Mouse (Mus musculus) cerebellum, postnatal 36 days (tissue): ENCODE measurements around the gene Prpf19.

Experiments
- DNase-seq, 2 experiments: peaks; one replicate each; pipeline ENCODE4 v3.0.0; 2021 to 2022; ENCODE audit warnings: mixed read lengths in 2 of 2

Prpf19 gene

DNA sequence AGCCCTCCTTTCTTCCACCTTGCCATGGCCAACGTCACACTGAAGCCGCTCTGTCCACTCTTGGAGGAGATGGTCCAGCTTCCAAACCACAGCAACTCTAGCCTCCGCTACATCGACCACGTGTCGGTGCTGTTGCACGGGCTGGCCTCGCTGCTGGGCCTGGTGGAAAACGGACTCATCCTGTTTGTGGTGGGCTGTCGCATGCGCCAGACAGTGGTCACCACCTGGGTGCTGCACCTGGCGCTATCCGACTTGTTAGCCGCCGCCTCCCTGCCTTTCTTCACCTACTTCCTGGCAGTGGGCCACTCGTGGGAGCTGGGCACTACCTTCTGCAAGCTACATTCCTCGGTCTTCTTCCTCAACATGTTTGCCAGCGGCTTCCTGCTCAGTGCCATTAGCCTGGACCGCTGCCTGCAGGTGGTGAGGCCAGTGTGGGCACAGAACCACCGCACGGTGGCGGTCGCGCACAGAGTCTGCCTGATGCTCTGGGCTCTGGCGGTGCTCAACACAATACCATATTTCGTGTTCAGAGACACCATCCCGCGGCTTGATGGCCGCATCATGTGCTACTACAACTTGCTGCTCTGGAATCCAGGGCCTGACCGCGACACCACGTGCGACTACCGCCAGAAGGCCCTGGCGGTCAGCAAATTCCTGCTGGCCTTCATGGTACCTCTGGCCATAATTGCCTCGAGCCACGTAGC lies 45.2 kb downstream of the Prpf19 start:
- peak; percentile 86 to 89 for DNase-seq

DNA sequence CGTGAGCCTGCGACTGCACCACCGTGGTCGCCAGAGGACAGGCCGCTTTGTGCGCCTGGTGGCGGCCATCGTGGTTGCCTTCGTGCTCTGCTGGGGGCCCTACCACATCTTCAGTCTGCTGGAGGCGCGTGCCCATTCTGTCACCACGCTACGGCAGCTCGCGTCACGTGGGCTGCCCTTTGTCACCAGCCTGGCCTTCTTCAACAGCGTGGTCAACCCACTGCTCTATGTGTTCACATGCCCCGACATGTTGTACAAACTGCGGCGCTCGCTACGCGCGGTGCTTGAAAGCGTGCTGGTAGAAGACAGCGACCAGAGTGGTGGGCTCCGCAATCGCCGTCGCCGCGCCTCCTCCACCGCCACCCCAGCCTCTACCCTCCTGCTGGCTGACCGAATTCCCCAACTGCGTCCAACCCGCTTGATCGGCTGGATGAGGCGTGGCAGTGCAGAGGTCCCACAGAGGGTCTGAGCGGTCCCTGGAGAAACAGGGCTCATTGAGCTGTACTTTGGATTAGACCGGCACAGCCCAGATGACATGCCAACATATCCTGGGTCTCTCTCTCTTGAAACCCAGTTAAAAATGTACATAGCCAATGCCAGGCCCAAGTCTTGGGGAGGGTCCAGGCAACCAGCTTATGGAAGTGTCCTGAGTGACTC lies 45.9 kb downstream of the Prpf19 start:
- peak in 1 of 2 experiments; percentile 31 for DNase-seq

DNA sequence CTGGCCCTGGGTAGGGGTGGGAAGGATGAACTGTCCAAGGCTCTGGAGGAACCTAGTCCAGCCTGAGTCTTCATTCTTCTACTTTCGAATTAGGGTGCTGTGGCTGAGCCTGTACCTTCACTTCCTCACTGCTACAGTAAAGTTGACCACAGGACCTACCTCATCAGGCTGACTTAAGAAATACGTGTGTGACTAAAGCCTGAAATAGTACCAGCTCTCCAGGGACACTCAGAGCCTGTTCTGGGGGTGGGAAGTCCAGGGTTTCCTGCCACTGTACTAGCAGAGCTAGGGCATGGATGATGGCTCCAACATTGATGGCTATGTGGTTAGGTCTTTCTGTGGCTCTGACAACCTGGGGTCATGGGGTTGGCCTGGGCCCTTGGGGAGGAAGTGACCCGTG lies 48.9 kb downstream of the Prpf19 start:
- DNase-seq: no peak

DNA sequence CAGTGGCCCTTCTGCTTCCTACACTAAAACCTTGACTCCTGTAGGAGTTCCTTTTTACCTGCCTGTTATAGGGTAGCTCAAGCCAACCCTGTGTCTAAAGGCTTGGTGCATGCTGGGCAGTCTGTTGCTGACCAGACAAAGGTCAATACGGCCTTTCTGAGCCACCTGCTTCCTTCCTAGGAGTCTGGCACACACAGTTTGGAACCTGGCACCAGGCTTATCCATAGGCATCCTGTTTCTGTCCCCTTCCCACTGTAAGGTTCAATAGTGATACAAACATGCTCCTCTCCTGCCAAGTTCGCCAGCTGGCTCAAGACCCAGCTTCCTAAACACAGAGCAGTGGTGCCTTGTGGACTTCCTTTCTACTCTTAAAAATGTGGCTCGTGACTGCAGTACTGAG lies 51.5 kb downstream of the Prpf19 start:
- DNase-seq: no peak

DNA sequence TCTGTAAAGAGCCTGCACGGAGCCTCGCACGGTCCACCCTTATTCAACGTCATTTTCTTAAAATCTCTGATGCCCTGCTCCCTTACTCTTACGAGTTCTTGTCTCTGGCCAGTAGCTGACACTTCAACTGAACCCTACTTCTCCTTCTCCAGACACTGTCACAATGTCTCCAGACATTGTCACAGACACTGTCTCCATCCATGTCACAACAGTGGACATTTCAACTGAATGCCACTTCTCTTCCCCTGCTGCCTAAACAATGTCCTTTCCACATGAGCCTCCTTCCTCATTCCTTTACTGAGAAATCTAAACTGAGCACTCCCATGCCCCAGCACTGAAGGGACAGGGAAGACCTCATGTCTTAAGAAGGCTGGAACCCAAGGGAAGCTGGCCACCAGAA lies 52.2 kb downstream of the Prpf19 start:
- no peak for DNase-seq

DNA sequence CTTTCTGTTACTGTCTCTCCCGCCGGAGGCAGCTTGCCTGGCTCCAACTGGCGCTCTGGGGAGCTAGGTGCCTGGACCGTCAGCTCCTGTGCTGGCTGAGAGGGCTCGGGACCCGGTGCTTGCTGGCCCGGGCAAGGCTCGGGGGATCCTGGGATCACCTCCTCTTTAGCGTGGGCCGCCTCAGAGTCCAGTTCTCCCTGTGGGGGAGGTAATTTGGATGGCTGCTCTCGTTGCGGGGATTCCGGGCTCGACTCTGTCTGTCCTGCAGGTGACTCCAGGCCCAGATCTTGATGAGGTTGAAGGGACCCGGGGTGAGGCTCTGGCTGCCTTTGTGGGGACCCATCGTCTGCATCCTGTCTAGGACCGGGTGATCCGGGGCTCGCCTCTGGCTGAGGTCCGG lies 53.4 kb downstream of the Prpf19 start:
- peak in 1 of 2 experiments; percentile 18 for DNase-seq

DNA sequence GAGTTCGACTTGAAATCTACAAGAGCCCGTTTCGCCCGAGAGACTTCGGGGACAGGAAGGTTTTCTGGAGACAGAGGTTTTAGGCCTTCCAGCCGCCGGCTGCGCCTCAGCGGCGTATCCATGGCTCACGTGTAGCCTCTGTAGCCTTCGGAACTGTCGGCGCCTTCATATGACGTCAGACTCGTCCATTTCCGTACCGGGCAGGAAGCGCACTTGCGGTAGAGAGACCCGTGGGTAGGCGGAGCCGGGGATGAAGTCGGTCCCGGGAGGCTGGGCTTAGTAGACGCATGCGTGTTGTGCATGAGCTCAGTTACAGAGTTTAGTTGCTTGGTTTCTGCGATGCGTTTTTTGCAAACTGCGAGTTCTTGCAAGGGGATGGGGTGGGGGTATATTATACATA lies 54.1 kb downstream of the Prpf19 start, which contains the start of gene Ccdc86:
Gene Ccdc86 (minus strand): TSS at position 155 of the 400 bp plus-strand sequence.
- DNase-seq: peak; percentile 96 to 97

DNA sequence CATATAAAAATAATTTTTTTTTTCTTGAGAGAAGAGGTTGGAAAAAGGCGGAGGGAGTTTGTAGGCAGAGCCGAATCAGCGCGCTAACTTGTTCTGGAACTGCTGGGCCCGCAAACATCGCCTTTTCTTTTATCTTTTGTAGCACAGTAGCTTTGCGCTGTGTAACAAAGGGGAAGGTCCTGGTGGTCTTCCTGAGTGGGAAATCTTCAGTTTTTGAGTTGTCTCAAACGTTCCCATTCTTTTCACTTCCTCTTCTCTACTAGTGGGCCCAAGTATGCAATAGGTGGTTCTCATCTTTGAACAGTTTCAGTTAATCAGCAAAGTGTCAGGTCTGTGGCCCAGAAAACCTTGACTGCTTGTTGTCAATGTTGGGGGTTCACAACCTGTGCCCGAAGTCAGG lies 54.5 kb downstream of the Prpf19 start:
- no peak for DNase-seq

DNA sequence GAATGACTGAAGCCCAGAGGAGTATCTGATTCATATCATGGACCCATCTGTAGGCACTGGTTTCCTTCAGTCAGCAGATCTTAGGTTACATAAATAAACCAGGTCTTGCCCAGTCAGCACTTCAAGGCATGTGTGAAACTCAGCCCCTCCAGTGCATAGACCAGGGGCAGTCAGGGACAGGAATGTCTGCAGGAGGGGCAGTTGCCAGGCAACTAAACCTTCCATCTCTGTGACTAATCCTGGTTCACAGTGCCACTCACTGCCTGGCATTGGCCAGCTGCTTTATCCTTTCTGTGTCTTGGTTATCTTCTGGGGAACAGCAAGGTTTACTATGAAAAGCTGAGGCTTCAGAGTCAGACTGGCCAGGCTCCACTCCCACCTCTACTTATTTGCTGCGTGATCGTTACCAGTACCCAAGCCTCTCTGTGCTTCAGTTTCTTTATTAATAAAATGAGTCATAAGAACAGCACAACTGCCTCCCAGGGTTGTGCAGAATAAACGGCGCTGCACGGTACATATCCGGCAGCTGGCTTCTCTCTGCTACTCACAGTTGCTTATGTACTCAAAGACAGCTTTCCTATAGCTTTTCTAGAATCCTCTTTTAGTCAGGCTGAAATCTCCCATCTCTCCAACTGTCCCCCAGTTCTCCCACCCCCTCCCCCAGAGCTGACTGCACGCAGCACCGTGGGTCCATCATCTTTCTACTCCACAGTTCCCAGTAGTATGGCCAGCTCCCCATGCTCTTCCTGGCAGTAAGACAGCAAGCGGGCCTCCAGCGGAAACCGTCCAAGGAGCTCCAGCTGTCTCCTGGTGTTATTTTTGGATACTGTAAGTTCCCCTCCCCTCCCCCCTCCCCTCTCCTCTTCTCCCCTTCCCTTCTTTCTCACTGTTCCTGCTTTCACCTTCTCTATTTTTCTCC lies 57.2 kb downstream of the Prpf19 start:
- no peak for DNase-seq
